Mouse (Mus musculus) left cerebral cortex, postnatal 10 days (tissue): ENCODE data around the gene Ccl5. TPM values are rescaled to one million over a fixed set of nuclear protein-coding genes. Genes with fewer than 3 reads are reported as not detected.
"Not testable (repeated sequence)": the region's sequence is repeated elsewhere in the genome, so short reads cannot be mapped to it uniquely, and the experiment has no call there.

Source experiments
- DNase-seq, 2 experiments: peaks; one replicate each; pipeline ENCODE4 v3.0.0; 2021 to 2022; ENCODE audit warnings: low spot score in 2 of 2, mixed read lengths in 1 of 2; ENCODE audit errors: extremely low spot score in 1 of 2
- intact Hi-C: fragments of 180-260 bp; cut with DNase I; formaldehyde crosslinking; loops from one replicate; pipeline ENCODE4 v1.15.1; 2025
- total RNA-seq, 2 experiments: library from RNA; stranded (reverse); gene quantifications; 2 replicates each; pipeline ENCODE4 v1.2.3; 2021

Gene Ccl5
- not detected for total RNA-seq

DNA sequence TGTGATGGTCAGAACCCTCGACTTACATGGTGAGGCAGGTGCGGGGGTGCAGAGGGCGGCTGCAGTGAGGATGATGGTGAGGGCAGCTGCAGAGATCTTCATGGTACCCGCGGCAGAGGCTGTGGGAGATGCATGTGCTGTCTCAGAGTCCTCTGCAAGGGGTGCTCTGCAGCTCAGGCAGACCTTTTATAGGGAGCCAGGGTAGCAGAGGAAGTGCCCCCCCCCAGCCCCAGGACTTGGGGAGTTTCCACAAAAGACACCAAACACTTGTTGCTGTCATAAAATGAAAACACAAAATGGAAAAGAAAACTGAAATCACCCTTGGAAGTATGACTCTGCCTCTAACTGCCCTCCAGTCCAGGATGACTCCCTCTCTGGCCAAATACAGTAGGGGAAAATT is at the start of gene Ccl5:
Gene Ccl5 (minus strand): TSS at position 159 of the 400 bp plus-strand sequence.
- intact Hi-C loops = no loop called here
- peak in 1 of 2 experiments; percentile 25 for DNase-seq

DNA sequence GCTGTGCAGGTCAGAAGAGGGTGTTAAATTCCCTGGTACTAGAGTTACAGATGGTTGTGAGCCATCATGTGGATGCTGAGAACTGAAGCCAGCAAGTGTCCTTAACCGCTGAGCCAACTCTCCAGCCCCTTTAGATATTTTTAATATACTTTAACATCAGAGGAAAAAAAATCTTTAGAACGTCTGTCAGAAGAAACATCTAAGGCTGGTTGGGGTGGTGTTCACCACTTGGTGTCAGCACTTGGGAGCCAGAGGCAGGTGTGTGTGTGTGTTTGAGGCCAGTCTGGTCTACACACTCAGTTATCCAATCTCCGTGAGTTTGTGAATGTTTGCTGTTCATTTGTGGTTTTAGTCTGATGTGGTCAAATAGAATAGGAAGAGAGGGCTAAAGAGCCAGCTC is 48.7 kb upstream of the Ccl5 start:
- intact Hi-C loops = no loop called here
- no peak for DNase-seq

DNA sequence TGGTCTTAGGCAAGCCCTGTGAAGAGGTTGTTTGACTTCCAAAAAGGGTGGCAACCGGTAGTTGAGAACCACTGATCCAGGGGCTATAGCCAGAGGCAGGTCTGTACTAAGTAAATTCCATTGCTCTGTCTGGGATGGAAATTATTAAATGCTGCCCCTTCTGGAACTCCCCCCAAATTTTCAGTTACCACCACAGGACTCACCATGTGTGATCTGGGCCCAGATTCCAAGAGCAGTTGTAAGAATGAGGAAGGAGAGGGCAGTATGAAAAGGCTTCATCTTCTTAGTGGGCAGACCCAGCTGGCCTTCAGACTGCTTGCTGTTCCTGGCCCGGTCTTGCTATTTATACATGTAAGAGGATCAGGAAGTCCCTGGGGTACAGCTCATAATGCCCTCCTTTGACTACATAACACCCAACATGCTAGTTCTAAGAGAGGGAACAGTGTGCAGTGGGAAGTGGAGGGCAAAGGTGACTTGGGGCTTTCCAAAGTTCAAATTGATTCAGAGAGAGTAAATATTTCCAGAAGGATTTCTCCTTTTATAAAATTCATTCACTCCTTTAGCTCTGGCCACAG is 48.0 kb upstream of the Ccl5 start, which contains the start of gene Ccl9:
Gene Ccl9 (minus strand): TSS at position 451 of the 575 bp plus-strand sequence.
- intact Hi-C loops = no loop called here
- no peak for DNase-seq

DNA sequence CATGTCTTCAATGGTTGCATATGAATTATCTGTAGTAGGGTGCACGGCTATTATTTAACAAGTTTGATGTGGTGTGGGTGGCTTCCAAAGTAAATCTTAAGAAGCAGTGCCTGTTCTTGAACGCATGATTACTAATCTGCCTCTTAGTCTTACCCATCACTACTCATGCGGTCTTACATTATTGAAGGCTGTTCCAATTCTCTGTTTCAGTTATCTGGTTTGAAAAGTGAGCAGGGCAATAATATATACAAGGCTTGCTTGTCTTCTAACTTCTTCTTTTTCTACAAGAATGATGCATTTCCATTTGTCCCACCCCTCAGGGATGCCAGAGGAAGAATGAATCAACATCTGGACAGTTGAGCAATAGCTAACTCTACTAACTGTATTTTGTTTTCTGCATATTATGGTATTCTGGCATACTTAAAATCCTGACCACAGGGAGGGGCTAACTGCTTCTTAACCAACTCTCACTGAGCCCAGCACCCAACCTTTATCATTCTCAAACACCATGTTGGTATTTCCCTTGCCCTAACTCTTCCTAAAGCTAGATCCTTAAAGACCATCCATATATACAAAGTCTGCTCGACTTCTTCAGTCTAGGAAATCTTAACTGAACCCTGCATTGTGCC is 46.7 kb upstream of the Ccl5 start:
- intact Hi-C loops = no loop called here
- no peak for DNase-seq

DNA sequence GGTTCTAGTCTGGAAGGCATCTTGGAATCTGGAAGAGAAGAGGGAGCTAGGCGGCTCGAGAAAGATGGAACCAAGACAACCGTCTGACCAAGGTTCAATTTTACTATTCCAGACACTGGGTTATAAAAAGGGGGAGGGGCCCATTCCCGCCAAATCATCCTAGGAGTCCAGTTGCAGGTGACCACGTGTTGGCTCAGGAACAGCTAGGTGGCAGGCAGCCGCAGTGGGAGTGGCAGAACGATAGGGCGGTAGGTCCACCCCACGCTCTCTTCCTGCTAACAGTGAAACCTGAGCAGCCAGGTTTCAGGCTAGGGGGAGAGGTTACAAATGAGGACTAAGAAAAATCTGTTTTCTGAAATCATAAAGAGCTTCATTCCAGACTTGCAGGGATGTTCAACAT is 42.5 kb upstream of the Ccl5 start:
- intact Hi-C loops = no loop called here
- DNase-seq = no peak

DNA sequence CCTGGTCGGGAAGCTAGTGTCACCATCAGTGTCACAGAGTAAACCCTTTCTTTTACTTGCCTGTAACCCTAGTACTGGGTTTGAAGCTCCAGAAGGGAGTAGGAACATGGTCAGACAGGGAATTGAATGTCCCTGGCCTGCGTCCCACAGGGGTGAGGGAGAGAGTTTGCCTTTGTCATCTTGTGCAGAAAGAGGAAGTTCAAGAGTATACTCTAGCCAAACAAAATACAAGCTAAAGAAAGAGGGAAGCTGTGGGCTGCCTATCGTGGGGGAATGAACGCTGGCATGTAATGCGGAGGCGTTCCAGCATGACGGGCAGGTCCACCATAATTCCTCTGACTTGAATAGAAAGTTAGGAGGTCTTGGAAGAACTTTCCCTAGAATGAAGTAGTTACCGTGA is 41.9 kb upstream of the Ccl5 start:
- intact Hi-C loops = no loop called here
- peak in 1 of 2 experiments; percentile 37 for DNase-seq

DNA sequence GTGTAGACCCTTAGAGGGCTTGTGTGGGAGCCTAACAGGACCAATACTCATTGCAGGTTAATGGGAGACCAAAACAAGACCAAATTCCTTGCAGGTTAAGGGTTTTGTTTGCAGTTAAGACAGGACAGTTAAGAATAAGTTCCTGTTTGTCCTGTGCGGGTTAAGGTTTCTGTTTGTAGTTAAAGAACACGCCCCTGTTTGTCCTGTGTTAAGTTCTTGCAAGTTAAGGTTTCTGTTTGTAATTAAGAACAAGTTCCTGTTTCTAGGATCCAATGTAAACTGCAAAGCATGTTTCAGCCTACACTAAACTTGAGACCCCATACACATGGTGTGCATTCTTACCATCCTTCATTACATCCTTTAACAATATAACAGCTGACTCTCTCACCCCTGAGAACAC is 39.9 kb upstream of the Ccl5 start:
- DNase-seq = no peak
- intact Hi-C loops = no loop called here

DNA sequence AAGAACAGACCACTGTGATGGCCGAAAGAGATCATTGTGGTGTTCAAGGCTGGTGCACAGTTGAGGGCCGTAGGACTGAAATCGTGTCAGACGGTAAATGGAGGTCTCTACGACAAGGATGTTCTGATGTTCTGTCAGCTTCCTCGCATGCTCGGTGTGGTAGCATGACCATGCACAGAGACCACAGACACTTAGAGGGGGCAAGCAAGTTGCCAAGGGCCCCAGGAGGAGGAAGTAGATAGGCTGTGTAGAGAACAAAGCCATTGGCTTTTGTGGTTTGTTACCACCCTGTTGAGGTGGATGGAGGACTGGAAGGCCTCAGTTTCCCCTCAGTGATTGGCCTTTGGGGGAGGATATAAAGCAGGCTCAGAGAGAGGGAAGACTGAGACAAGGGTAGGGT is 38.9 kb upstream of the Ccl5 start:
- intact Hi-C loops = no loop called here
- no peak for DNase-seq

DNA sequence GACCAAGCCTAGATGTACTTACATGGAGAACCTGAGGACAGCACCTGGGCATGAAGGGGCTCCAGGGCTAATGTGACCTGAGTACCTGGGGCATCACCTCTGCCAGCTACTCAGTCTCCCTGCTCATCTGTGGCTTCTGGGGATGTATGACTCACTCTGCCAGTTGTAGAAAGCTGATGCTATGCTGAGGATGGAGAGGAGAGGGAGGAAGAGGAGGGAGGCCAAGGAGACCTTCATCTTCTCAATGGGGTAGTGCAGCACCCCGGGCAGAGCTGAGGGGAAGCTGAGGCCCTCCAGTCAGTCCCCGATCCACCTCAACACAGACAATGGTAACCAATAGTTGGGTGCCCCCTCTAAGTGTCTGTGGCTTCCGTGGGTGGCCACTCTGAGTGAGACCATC is 38.5 kb upstream of the Ccl5 start:
- no peak for DNase-seq
- intact Hi-C loops = no loop called here

DNA sequence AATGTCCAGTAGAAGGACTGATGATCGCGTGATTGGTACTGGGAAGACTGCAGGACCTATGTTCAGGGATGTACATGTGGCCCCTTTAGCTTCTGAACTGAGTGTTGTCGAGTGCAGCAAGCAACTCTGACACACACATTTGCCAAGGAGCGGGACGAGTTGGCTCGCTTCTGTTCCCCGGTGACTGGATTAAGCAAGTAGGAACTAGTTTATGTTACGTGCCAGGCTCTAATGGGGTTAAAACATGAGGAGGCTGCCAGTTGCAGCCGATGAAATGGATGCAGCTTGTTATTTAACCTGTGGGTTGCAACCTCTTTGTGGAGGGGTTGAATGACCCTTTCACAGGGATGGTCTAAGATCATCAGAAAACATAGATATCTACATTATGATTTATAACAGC is 37.7 kb upstream of the Ccl5 start:
- DNase-seq = no peak
- intact Hi-C loops = no loop called here

DNA sequence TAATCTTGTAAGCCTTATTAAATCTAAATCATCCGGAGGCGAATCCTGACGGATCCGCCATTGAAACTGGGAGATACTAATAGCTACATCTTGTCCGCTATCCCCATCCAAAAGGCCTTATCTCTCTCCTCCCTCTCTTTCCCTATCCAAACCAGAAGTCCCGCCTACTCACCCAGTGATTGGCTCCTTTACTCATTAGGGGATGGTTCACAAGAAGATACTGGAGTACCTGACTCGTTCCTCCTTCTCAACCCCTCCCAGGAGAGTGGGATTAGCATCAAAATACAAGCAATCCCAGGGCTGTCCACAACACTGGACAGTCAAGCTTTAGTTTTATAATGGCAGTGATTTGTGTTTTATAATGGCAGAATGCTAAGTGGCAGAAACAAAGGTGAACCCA is 37.0 kb upstream of the Ccl5 start:
- DNase-seq = no peak
- intact Hi-C loops = no loop called here

DNA sequence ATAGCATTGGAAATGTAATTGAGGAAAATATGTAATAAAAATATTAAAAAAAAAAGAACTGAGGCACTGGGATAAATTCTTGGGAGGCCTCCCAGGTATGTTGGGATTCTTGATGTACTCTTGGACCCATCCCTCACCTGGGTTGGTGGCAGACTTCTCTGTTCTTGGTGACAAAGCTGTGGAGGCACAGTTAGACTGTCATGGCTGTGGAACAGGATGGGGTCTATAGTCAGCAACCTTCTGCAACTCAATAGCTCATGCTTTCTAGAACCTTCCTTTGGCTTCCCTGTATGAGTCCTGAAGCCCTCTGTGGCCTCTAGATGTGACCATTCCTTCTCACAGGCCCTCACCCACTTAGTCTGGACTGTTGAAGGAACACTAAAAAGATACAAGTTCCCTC is 36.3 kb upstream of the Ccl5 start:
- intact Hi-C loops = no loop called here
- no peak for DNase-seq

DNA sequence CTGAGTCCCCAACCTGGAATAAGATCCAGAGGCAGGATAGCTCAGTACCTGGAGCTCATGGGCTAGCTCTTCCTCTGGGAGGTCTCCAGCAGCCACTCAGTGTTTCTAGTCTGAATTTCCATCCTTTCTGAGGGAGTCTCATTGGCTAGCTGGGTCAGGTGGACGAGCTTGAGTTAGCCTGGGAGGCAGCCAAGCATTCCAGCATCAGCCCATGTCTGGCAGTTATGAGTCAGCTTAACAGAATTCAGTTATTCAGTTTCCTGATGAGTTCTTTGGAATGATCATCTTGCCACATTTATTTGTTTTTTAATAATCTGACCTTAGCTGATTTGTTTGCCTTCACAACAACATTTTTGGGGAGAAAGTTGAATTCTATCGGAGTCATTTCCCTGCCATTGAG is 33.4 kb upstream of the Ccl5 start:
- peak in 1 of 2 experiments; percentile 38 for DNase-seq
- intact Hi-C loops = no loop called here

DNA sequence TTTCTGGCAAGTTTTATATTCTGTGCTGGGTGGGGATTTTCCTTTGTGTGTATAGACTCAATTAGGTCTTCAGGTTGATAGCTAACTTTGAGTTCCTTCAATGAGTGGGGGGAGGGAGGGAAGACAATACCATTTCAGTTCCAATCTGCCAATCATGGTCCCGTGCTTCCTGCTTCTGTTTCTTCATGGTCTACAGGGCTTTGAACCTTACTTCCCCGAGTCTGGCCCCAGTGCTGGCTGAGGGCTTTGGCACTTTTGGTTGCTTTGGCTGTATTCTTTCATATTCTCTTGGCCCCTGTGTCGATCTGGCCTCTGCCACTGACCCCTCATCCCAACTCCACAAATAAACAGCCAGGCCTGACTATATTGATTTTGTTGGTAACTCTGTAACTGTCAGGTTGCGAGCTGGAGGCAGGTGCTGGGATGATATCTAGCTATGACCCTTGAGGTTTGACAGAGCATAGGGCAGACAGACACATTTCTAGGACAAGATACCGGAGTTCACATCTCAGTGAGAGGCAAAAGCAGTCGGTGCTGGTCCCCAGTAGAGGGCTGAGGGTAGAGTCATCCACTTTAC is 32.1 kb upstream of the Ccl5 start:
- intact Hi-C loops = no loop called here
- DNase-seq = no peak

DNA sequence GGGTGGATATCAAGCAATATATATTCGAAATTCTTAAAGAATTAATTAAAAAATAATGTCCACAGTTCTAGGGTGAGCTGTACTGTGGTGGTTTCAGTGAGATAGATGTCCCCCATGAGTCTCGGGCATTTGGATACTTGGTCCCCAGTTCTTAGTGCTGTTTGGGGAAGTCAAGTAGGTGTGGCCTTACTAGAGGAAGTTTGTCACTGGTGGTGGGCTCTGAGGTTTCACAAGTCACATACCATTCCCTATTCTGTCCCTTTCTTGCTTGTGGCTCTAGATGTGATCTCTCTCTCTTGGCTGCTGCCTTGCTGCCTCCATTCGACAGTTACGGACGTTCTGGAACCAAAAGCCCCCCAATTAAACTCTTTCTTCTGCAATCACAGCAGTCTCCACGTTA is 30.1 kb upstream of the Ccl5 start:
- intact Hi-C loops = no loop called here
- DNase-seq = no peak

DNA sequence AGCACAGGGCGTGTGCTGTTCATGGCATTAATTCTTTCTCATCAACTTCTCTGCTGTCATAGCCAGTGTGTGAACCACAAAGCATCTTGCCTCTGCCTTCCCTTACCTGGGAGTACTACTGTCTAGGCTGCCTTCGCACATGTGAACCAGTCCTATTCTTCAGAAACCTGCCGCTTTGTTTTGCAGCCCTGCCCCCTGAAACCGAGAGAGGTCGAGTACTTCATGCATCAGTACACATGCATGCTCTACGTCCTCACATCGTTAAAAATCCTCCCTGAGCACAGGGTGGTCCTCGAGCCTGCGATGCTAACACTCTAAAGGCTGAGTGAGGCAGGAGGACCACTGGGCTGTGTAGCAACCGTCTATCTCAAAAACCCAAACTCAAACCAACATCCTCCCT is 26.8 kb upstream of the Ccl5 start:
- intact Hi-C loops = loop anchor here (2.0 to 5.0 kb wide), 2 partner anchors 75 to 182 kb away; no protein-coding TSS in a partner anchor
- DNase-seq = no peak

DNA sequence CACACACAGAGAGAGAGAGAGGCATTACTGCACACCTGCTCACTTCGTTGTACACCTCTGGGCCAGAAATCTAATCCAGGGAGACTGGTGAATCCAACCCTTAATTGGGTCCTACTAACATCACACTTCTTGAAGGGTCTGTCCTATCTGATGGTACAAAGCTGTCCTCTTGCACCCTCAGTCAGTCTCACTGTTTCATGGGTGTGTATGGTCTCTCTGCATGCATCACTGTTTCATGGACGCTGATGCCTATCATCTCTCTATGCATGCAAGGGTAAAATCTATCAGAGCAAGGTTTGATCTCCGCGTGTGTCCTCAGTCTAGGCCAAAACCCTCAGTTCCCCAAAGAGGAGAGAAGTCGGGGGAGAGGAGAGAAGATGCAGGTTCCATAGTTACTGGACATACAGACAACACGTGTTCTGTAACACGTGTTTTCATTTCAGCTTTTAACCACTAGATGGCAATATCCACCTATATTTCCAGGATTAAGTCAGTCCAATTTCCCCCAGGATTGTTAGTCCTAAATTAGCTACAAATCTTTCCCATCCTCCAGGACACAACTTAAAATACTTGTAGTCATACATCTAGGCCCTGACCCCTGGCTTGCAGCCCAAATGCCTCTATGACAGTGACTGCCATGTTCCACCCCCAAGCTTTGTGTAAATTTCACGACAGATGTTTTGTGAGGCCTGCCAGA is 25.9 kb upstream of the Ccl5 start:
- peak; percentile 64 to 80 for DNase-seq

DNA sequence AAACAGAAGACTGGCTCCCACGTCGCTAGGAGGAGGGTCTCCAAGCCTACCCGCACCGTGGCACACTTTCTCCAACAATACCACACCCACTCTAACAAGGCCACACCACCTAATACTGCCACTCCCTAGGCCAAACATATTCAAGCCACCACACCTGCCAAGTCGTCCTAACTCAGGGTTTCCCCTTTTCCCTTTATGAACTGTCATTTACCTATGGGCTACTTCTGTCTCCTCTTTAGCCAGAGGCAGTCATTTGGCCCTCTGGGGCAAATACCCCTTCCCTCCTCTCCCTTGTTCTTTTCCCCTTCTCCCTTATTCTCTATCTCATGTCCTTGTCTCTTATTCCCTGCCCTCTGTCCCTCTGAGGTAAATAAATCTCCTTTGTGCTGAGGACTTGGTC is 21.4 kb upstream of the Ccl5 start:
- no peak for DNase-seq
- intact Hi-C loops = no loop called here

More for the DNA sequence above, 25.9 kb upstream of the Ccl5 start:
- intact Hi-C loops = loop anchor here (2.0 to 5.0 kb wide), 2 partner anchors 76 to 183 kb away; no protein-coding TSS in a partner anchor

DNA sequence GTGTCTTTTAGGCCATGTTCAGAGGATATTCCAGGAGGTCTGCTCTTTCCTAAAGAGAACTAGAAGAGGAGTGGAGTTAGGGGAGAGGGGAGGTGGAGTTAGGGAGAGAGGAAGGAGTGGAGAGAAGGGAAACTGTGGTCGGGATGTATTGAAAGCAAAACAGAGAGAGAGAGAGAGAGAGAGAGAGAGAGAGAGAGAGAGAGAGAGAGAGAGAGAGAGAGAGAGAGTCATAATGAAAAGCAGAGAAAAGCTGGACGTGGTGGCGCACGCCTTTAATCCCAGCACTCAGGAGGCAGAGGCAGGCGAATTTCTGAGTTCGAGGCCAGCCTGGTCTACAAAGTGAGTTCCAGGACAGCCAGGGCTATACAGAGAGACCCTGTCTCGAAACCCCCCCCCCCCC is 20.7 kb upstream of the Ccl5 start:
- intact Hi-C loops, DNase-seq: not testable (repeated sequence)

DNA sequence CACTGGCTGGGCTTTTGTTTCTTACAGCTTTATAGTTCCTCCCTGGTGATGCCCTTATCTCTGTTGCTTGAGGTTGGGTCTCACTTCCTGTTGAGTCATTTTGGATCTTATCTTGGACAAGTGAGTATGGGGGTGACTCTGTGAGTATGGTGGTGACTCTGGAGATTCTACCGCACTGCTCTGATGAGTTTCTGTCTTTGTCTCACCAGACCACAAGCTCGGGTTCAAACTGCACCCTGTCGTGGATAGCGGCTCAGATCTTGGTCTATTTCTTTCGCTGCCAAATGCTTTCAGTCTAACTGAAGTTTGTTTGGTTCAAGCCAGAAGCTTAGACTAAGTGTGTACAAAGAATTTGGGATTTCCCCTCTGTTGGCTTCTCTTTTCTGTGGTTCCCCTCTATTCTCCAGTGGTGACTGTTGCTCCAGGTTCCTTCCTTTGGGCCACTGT is 19.9 kb upstream of the Ccl5 start:
- intact Hi-C loops = no loop called here
- DNase-seq = no peak
